Mouse (Mus musculus) spleen, adult 2 months (tissue): ENCODE data around the gene Hexim2. TPM values are rescaled to one million over a fixed set of nuclear protein-coding genes. Genes with fewer than 3 reads are reported as not detected.

Experiments
- DNase-seq, 2 experiments: peaks; one replicate each; pipeline versions ENCODE4 v3.0.0 to v3.0.0-alpha.2; 2012 to 2021; ENCODE audit warnings: low spot score in 2 of 2, low read depth in 1 of 2
- H3K27ac ChIP-seq: fragments of 200-500 bp; 2 replicates; pipeline ENCODE4 v1.5.1; 2012; ENCODE audit warnings: low read length, inconsistent platforms; ENCODE audit not compliant: insufficient read depth
- H3K27me3 ChIP-seq: fragments of 200-500 bp; 2 replicates; pipeline ENCODE4 v1.6.1; 2012; ENCODE audit warnings: mild to moderate bottlenecking, moderate library complexity, low read length, inconsistent platforms; ENCODE audit not compliant: control insufficient read depth, insufficient read depth
- H3K36me3 ChIP-seq: fragments of 200-500 bp; 2 replicates; pipeline ENCODE4 v1.6.1; 2012; ENCODE audit warnings: mild to moderate bottlenecking, low read length, inconsistent platforms; ENCODE audit not compliant: control insufficient read depth, insufficient read depth
- H3K4me1 ChIP-seq: fragments of 200-500 bp; 2 replicates; pipeline ENCODE4 v1.6.1; 2011; ENCODE audit warnings: inconsistent platforms; ENCODE audit not compliant: control insufficient read depth, insufficient read depth, insufficient read length
- H3K4me3 ChIP-seq: fragments of 200-500 bp; 2 replicates; pipeline ENCODE4 v1.5.1; 2011; ENCODE audit warnings: mild to moderate bottlenecking, inconsistent platforms; ENCODE audit not compliant: insufficient read depth, insufficient read length; ENCODE audit errors: extremely low read depth
- CTCF ChIP-seq: fragments of 200-500 bp; IDR thresholded peaks from 2 replicates; pipeline ENCODE4 v1.5.1; 2011; ENCODE audit warnings: mild to moderate bottlenecking, inconsistent platforms; ENCODE audit not compliant: insufficient read depth, insufficient read length, insufficient replicate concordance; ENCODE audit errors: extremely low read depth
- POLR2A ChIP-seq: fragments of 200-500 bp; IDR thresholded peaks from 2 replicates; pipeline ENCODE4 v1.6.1; 2011; ENCODE audit warnings: low read depth, low read length, inconsistent platforms
- WGBS: fragments of 180-500 bp; shearing (Covaris S2); methylation state at CpG from one replicate; pipeline ENCODE4 v1.1.7; 2018; 5-methylcytosine and 5-hydroxymethylcytosine counted together
- polyA plus RNA-seq: library from polyadenylated mRNA; depleted of rRNA; stranded (reverse); fragments of >200 nt; gene quantifications from 2 replicates; pipeline ENCODE4 v1.2.3, GENCODE M21; 2012

Hexim2 gene
- polyA plus RNA-seq, 1 experiment, result 3.0 TPM

GRCm38 (mm10) chr11:103133456-103134185 is 1.4 kb downstream of the Hexim2 start:
- Histone ChIP-seq H3K4me1 (peaks cover 4% of the 10 kb centered on the region), H3K27ac (peak overlapping the region; percentile 55), H3K27me3 (no peaks in the 10 kb centered on the region), H3K36me3 (no peaks in the 10 kb centered on the region), H3K4me3 (peak overlapping the region; percentile 29)
- DNase-seq, result no peak
- 71% methylated on average over 6 of the region's 6 CpGs for WGBS
- TF ChIP-seq CTCF (no peak), POLR2A (no peak)

GRCm38 (mm10) chr11:103134221-103134620 is 2.0 kb downstream of the Hexim2 start:
- H3K4me3 ChIP-seq, result no peak overlapping the region
- peaks cover 4% of the 10 kb centered on the region for H3K4me1 ChIP-seq
- no peak overlapping the region for H3K27ac ChIP-seq
- 64% methylated on average over 3 of the region's 3 CpGs for WGBS
- no peak for DNase-seq
- TF ChIP-seq CTCF, result no peak
- TF ChIP-seq POLR2A, result no peak
- no peaks in the 10 kb centered on the region for H3K27me3 ChIP-seq
- no peaks in the 10 kb centered on the region for H3K36me3 ChIP-seq

GRCm38 (mm10) chr11:103136039-103136577 is 3.9 kb downstream of the Hexim2 start:
- no peak overlapping the region for H3K27ac ChIP-seq
- H3K4me3 ChIP-seq, result no peak overlapping the region
- no peaks in the 10 kb centered on the region for H3K27me3 ChIP-seq
- H3K4me1 ChIP-seq, result peaks cover 4% of the 10 kb centered on the region
- TF ChIP-seq POLR2A, result no peak
- TF ChIP-seq CTCF, result no peak
- WGBS, result 61% methylated on average over 8 of the region's 8 CpGs
- H3K36me3 ChIP-seq, result no peaks in the 10 kb centered on the region
- no peak for DNase-seq

GRCm38 (mm10) chr11:103139951-103140762 is 7.9 kb downstream of the Hexim2 start:
- no peak overlapping the region for H3K27ac ChIP-seq
- H3K4me1 ChIP-seq, result peaks cover 6% of the 10 kb centered on the region; the same call in 1 of the 2 replicates
- 93% methylated on average over 14 of the region's 14 CpGs for WGBS
- TF ChIP-seq CTCF (no peak), POLR2A (no peak)
- H3K4me3 ChIP-seq, result no peak overlapping the region
- no peaks in the 10 kb centered on the region for H3K27me3 ChIP-seq
- no peak for DNase-seq
- no peaks in the 10 kb centered on the region for H3K36me3 ChIP-seq

GRCm38 (mm10) chr11:103140763-103141100 is 8.5 kb downstream of the Hexim2 start:
- Histone ChIP-seq H3K36me3 (no peaks in the 10 kb centered on the region), H3K4me1 (peaks cover 6% of the 10 kb centered on the region; the same call in 1 of the 2 replicates), H3K27ac (0 out of 2 replicates have a peak overlapping the region, but pooled peaks have one; percentile 45), H3K27me3 (no peaks in the 10 kb centered on the region), H3K4me3 (no peak overlapping the region)
- WGBS, result 81% methylated on average over 6 of the region's 6 CpGs
- TF ChIP-seq CTCF, result no peak
- TF ChIP-seq POLR2A, result no peak
- no peak for DNase-seq

- TF ChIP-seq POLR2A (no peak), CTCF (no peak)
- Histone ChIP-seq H3K27me3 (no peaks in the 10 kb centered on the region), H3K27ac (peak overlapping the region; percentile 45), H3K4me3 (no peak overlapping the region), H3K4me1 (peaks cover 6% of the 10 kb centered on the region; the same call in 1 of the 2 replicates), H3K36me3 (no peaks in the 10 kb centered on the region)
- WGBS, result 71% methylated on average over 11 of the region's 11 CpGs
- DNase-seq, result no peak
Measured at GRCm38 (mm10) chr11:103141101-103141943, 9.1 kb downstream of the Hexim2 start.
